Mouse (Mus musculus) neutrophil, adult 5-6 weeks (primary cell): ENCODE measurements around the gene Pcmt1. TPM values are rescaled to one million over a fixed set of nuclear protein-coding genes. Genes with fewer than 3 reads are reported as not detected.

Source experiments
- ATAC-seq: fragments of 151-379, 151-347 bp; 2 replicates; pipeline ENCODE4 v1.8.0; 2017; ENCODE audit warnings: mild to moderate bottlenecking, moderate TSS enrichment; ENCODE audit not compliant: insufficient number of reproducible peaks, poor library complexity, low FRiP score, severe bottlenecking; ENCODE audit errors: extremely low read depth
- total RNA-seq: library from RNA; stranded (forward); fragments of 200-1000 nt; gene quantifications from 2 replicates; pipeline ENCODE4 v1.2.3, GENCODE M21; 2017

Gene Pcmt1
- total RNA-seq, result 57.1 and 65.1 TPM in 2 replicates

- ATAC-seq, result peak; percentile 70
These were observed at the start of gene Pcmt1, which contains the start of gene Lats1 for GRCm38 (mm10) chr10:7680731-7681301. Pcmt1 (minus strand) TSS chr10:7681136. Lats1 (plus strand) TSS chr10:7681214.

GRCm38 (mm10) chr10:7727011-7727410 is 46.1 kb upstream of the Pcmt1 start:
- no peak for ATAC-seq

- ATAC-seq, result no peak
These were observed 45.5 kb upstream of the Pcmt1 start for GRCm38 (mm10) chr10:7726501-7726812.

- peak; percentile 92 for ATAC-seq
These were observed 45.0 kb upstream of the Pcmt1 start, which contains the start of gene Katna1 for GRCm38 (mm10) chr10:7725751-7726500. Katna1 (plus strand) TSS chr10:7726000.

- no peak for ATAC-seq
These were observed 34.1 kb upstream of the Pcmt1 start for GRCm38 (mm10) chr10:7715056-7715455.

- no peak for ATAC-seq
These were observed 31.6 kb upstream of the Pcmt1 start for GRCm38 (mm10) chr10:7712506-7712905.

GRCm38 (mm10) chr10:7710121-7710520 is 29.2 kb upstream of the Pcmt1 start:
- no peak for ATAC-seq

GRCm38 (mm10) chr10:7702586-7702985 is 21.6 kb upstream of the Pcmt1 start:
- ATAC-seq, result no peak

- ATAC-seq, result no peak
These were observed 19.2 kb upstream of the Pcmt1 start for GRCm38 (mm10) chr10:7700120-7700519.

GRCm38 (mm10) chr10:7695286-7695685 is 14.3 kb upstream of the Pcmt1 start:
- 0 out of 2 replicates have a peak, but pooled peaks have one; percentile 36 for ATAC-seq

- ATAC-seq, result no peak
These were observed 6.0 kb upstream of the Pcmt1 start for GRCm38 (mm10) chr10:7686902-7687301.

GRCm38 (mm10) chr10:7682249-7682648 is 1.3 kb upstream of the Pcmt1 start:
- no peak for ATAC-seq

GRCm38 (mm10) chr10:7681343-7682025 is 548 bp upstream of the Pcmt1 start:
- peak; percentile 49; the same call in 1 of the 2 replicates for ATAC-seq

GRCm38 (mm10) chr10:7673673-7674072 is 7.3 kb downstream of the Pcmt1 start:
- peak; percentile 90 for ATAC-seq

GRCm38 (mm10) chr10:7667342-7667802 is 13.6 kb downstream of the Pcmt1 start, which contains the start of gene Nup43:
Nup43 (plus strand) TSS chr10:7667503.
- ATAC-seq, result peak; percentile 87

- ATAC-seq, result no peak
These were observed 16.0 kb downstream of the Pcmt1 start for GRCm38 (mm10) chr10:7664889-7665288.

GRCm38 (mm10) chr10:7664027-7664526 is 16.9 kb downstream of the Pcmt1 start:
- no peak for ATAC-seq

GRCm38 (mm10) chr10:7663159-7664026 is 17.5 kb downstream of the Pcmt1 start:
- peak; percentile 51 for ATAC-seq
